Mouse (Mus musculus): ENCODE results near the gene Clca3a1.

DNA sequence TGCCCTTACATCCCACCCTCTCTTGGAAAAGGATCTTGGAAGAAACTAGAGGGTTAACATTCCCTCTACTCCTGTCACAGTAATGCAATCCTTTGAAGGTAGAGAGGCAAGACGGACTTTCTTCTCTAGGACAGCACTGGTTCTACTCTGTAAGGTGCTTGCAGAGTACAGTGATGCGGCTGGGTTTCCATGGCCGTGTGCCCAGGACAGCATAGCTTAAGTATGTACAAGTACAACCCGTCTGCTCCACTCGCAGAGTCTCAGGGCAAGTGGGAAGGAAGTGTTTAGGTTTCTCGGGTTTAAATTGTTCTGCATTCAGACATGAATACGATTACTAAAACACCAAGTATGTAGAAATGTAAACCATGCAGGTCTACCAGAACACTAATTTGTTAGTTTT, 65.8 kb downstream of the Clca3a1 start:
- TF ChIP-seq CTCF (IDR thresholded peaks at IDR 0.05; ENCODE audit: low read depth, low read length) (no peak), POLR2A (IDR thresholded peaks at IDR 0.05; ENCODE audit: extremely low read depth, insufficient read depth, low read length) (no peak)
